Mouse (Mus musculus): ENCODE data around the gene 1700023F06Rik.
A peak's percentile ranks its signal among the peaks of the same experiment; 100 is the strongest.
"Not testable (repeated sequence)": the region's sequence is repeated elsewhere in the genome, so short reads cannot be mapped to it uniquely, and the experiment has no call there.

1700023F06Rik gene

DNA sequence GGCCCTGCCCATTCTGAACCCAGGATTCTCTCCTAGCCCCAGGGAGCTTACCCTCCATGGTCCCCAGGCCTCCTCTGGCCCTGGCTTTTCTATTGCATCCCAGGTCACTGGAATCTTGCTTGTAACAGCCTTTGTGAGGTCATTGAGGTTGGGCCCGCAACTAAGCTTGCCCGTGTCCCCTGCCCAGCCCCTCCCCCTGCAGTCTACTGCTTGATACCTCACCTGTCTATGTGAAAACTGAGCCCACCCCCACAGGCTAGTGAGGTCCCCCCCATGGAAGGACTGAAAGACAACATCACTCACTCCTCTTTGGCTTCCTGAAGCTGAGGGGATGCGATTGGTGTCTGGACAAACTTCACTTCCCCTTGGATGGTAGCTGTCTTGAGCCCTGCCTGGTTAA lies at the start of gene 1700023F06Rik:
1700023F06Rik (minus strand) TSS at position 101 of the 400 bp plus-strand sequence.
- DNase-seq = no peak

DNA sequence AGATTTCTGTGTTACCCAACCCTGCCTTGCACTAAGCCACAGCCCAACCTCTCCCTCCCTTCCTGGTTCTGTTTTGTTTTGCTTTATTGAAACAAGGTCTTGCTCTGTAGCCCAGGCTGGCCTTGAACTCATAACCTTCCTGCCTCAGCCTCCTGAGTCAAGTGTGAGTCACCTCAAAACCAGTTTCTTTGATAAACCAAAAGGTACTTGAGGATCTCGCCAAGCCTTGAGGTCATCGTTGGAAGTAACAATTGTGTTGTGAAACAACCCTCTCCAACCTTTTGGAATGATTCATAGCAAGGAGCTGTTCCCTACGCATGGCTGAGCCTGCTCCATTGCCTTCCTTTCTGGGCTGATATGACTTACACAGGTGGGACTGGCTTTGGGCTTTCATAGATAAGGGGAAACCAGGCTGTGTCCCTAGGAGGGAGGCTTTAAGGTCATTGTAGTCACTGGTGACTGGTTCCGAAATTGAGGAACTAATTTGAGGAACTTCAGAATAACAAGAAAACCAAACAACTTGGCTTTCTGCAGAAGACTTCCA lies 49.7 kb upstream of the 1700023F06Rik start:
- DNase-seq = no peak

DNA sequence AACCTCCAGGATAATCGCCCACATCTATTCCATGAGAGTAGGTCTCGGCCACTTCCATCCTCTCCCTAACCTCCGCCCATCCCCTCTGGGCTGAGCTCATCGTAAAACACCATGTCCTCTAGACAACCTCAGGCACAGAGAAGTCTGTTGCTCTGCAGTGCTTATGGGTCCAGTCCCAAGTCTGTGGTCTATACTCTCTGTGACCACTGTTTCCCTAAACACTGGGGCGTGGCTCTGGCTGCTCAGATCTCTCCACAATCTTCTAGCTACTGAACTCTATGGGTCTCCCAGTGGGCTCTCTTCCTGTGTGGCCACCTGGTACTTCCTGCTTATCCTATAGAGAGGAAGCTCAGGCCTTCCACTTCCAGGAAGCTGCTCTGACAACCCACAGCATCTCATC lies 45.2 kb upstream of the 1700023F06Rik start:
- DNase-seq = no peak

DNA sequence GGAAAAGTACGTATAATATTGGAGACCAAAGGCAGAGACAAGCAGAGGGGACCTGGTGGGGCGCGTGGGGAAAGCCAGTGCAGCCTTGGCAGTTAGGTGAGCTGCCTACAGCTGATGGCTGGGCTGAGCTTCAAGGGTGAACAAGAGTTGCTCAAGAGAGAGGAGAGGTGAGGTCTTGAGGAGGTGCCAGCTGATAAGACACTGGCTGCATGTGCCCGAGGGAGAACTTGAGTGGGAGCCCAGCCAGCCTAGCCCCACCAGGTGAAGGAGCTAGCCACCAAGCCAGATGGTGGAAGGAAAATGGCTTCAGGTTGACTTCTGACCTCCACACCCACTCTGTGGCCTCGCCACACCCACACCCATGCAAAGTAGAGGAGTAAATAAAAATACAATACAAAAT lies 44.0 kb upstream of the 1700023F06Rik start:
- DNase-seq = no peak

DNA sequence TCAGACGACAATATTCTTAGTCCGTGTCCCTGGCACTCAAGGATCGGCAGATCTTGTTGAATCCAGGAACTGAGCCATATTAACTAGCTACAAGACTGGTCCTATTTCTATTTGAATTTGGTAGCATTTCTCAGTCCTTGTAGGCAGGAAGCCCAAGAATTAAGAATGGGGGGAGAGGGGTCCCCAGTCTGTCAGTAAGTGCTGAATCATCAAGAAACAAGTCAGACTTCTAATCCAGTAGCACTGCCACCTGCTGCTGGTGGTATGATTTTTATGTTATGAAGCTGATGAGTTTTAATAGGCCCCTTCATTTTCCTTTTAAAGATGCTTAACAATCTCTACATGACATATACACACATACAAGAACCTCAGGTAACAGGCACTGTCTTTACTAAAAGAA lies 42.0 kb upstream of the 1700023F06Rik start:
- no peak for DNase-seq

DNA sequence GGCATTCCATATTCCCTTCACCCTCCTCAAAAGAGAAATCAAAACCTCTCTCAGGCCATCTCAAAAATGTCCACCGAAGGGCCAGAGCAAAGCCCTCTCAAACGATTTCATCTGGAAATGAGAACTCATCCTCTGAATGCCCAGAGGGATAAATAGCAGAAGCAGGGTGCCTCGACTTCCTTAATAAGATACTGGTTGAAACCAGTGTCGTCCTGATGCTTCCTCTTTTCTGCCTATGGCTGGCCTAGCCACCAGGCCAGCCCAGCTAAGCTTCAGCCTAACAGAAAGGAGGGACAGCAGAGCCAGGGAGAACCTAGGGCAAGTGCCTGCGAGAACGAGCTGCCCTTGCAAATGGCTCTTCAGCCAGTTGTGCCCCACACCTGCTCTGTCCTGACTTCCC lies 41.2 kb upstream of the 1700023F06Rik start:
- no peak for DNase-seq

DNA sequence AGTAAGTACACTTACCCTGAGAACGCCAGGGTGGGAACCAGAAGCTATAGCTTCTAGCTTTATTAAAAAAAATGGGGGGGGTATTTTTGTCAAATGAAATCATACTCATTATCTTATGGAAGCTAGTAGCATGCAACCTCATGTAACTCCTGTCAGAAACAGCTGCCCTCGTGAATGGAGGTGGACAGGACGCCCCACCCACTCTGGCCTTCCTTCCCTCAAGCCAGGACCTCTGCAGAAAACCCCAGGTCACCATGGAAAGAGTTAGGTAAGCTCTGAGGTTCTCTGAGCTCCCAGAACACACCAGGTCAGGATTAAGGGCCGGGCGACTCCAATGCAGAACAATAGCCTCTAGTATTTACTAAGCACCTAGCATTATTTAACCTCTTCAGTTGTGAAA lies 40.5 kb upstream of the 1700023F06Rik start:
- no peak for DNase-seq

- peak; percentile 85 to 88 for DNase-seq
These were observed 39.3 kb upstream of the 1700023F06Rik start for GRCm38 (mm10) chr11:103247504-103248177.

DNA sequence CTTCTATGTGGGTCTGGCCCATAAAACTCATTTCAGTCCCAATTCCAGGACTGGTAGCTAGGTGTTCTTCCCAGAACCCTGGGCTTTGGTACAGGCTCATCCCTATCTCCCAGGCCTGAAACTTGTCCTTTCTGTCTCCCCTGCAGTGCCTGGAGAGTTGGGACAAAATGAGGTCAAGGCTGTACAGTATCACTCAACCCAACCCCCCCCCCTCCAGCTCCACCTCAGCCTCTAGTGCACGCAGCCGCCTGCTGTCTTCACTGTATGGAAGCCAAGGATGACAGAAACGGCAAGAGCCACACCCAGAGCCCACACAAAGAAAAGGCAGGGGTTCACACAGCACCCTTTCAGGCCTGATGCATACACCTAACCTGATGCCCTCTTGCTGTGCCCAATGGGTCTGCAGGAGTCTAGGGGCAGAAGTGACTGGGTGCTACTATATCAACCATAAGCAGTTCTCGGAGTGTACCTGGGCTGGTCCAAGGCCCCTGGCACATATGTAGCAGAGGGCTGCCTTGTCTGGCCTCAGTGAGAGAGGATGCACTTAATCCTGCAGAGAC lies 38.5 kb upstream of the 1700023F06Rik start:
- DNase-seq = peak in 1 of 2 experiments; percentile 28

GRCm38 (mm10) chr11:103246081-103246730 lies 37.8 kb upstream of the 1700023F06Rik start:
- peak; percentile 60 to 66 for DNase-seq

GRCm38 (mm10) chr11:103244856-103245255 lies 36.5 kb upstream of the 1700023F06Rik start:
- peak; percentile 87 to 93 for DNase-seq

DNA sequence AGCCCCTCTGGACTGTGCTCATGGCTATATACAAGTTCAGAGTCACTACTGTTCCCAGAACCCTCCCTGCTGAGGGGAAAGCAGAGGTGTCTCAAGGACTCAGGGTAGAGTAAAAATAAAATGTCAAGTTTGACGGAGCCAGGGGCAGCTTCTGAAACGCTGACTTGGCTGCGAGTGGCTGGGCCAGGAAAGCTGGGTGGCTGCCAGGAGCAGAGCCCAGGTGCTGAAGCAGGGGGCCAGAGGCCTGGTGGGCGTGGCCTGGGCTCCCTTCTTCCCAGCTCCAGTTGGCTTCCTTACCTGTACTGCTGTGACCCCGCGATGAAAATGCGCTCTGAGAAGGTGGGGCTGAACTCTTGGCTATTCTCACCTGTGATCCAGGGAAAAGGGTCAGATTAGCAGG lies 32.4 kb upstream of the 1700023F06Rik start:
- DNase-seq = peak; percentile 57 to 62

DNA sequence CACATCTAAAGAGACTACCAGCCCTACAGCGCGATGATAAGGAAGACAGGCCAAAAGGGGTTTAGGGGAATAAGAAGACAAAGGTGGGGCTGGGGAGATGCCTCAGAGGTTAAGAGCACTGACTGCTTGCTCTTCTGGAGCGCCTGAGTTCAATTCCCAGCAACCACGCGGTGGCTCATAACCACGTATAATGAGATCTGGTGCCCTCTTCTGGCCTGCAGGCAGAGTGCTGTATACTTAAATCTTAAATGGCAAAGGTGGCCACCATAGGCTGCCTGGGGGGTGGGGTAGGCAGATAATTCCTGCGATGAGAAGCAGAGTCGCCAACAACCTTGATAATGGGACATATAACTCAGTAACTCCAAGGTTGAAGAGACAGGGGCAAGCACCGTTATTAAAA lies 29.4 kb upstream of the 1700023F06Rik start:
- DNase-seq = no peak

- DNase-seq = peak in 1 of 2 experiments; percentile 62
These were observed 28.5 kb upstream of the 1700023F06Rik start for GRCm38 (mm10) chr11:103236903-103237302.

- no peak for DNase-seq
These were observed 28.1 kb upstream of the 1700023F06Rik start for GRCm38 (mm10) chr11:103236431-103236830.

GRCm38 (mm10) chr11:103235702-103236101 lies 27.3 kb upstream of the 1700023F06Rik start:
- DNase-seq = peak; percentile 60

DNA sequence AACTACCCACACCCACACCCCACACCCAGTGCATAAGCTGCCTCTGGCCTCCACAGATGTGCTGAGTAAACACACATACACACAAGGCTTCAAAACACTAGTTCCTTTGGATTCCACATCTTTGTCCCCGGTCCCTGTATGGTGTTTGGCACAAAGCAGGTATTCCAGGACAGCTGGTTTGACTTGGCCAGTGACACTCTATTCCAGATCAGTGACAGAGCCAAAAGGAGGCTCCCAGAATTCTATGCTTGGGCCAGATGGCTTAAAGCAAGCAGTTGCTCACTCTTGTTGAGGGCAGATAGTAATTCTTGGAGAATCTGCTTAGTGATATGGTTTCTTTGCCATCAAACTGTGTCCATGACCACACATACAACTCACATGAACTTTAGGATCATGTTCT lies 26.1 kb upstream of the 1700023F06Rik start:
- peak; percentile 64 to 68 for DNase-seq

DNA sequence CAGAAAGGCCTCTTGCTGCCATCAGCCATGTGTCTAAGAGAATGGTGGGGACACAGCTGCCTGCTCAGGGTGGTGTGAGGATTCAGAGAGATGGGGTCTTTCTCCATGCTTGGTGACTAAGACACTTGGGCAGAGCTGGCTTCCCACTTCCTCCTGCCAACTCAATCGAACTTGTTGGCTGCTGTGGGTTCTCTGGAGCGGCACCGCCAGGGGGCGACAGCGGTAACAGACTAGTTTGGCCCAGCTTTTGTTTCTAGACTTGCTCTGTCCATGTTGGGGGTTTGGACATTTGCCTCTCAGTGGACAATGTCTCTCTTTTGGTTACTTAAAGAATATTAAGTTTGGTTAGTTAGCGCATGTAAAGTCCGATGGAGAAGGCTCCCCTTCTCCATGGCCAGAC lies 24.6 kb upstream of the 1700023F06Rik start:
- peak; percentile 93 to 95 for DNase-seq

DNA sequence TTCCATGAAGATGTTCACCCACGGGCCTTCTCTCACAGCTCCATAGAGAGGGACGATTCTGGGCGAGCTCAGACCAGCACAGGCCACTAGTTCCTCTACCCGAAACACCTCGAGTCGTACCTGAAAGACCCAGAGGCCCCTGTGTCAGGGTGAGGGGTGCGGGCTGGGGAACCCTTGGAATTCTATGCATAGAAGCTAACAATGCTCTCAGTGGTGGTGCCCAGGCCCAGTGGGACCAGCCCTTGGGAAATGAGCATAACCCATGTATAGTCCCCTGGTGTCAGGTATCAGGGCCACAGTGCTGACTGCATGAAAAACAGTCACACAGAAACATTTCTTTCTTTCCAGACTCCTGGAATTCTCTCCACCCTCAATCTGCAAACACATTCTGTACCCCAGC lies 23.0 kb upstream of the 1700023F06Rik start:
- DNase-seq = no peak

DNA sequence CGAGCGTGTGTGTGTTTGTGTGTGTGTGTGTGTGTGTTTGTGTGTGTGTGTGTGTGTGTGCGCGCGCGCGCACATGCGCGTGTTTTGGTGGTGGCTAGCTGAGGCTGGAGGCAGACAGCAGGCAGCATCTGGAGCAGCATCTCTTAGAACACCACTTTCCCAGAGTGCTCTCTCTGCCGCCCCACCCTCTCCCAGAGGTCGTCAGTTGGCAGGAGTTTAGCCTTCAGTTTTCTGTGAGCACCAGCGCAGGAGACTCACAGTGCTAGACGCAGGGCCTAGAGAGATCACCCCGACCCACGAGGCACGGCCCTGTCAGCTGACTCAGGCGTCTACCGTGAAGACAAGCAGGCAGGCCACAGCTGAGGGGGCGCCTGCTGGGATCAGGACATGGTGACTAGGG lies 22.3 kb upstream of the 1700023F06Rik start:
- no peak for DNase-seq

- DNase-seq = no peak
These were observed 21.2 kb upstream of the 1700023F06Rik start for GRCm38 (mm10) chr11:103229608-103230007.

- no peak for DNase-seq
These were observed 15.6 kb upstream of the 1700023F06Rik start for GRCm38 (mm10) chr11:103223951-103224456.

GRCm38 (mm10) chr11:103223444-103223843 lies 15.1 kb upstream of the 1700023F06Rik start:
- no peak for DNase-seq

- DNase-seq = not testable (repeated sequence)
These were observed 14.4 kb upstream of the 1700023F06Rik start for GRCm38 (mm10) chr11:103222718-103223117.

Data from cerebellum, postnatal 10 days (tissue).